Mouse (Mus musculus): ENCODE data around the gene P2ry6. TPM values are rescaled to one million over a fixed set of nuclear protein-coding genes. Genes with fewer than 3 reads are reported as not detected.

The P2ry6 gene
- total and polyA plus RNA-seq, 2 experiments from 2014 or later: 3.5 to 4.5 TPM

- Histone ChIP-seq H3K9me3 (replicated peaks; ENCODE audit: control insufficient read depth, low read length) (no peaks in the 10 kb centered on the region), H3K4me3 (ENCODE audit: low read depth, low read length) (no peak overlapping the region), H3K36me3 (replicated peaks; ENCODE audit: control insufficient read depth, insufficient read depth, low read length) (no peaks in the 10 kb centered on the region), H3K27me3 (ENCODE audit: control insufficient read depth, insufficient read depth, low read length) (no peaks in the 10 kb centered on the region), H3K4me2 (ENCODE audit: low read depth, low read length) (no peak overlapping the region), H3K9ac (replicated peaks; ENCODE audit: low read depth, low read length) (no peak overlapping the region), H3K4me1 (ENCODE audit: control insufficient read depth, insufficient read depth) (peaks cover 9% of the 10 kb centered on the region), H3K27ac (ENCODE audit: low read depth) (peak overlapping the region; percentile 46; the same call in 1 of the 2 replicates)
- TF ChIP-seq EP300 (IDR thresholded peaks at IDR 0.05; ENCODE audit: low read depth): no peak
- TF ChIP-seq CTCF (IDR thresholded peaks at IDR 0.05; ENCODE audit: low read depth): no peak
- WGBS: 50% methylated on average over 2 of the region's 2 CpGs
- DNase-seq (ENCODE audit: low spot score) (no peak), ATAC-seq (ENCODE audit: insufficient read depth, low read depth) (peak; percentile 39)
These were observed 22.5 kb downstream of the P2ry6 start for GRCm38 (mm10) chr7:100951903-100952302.

- peaks cover 9% of the 10 kb centered on the region for H3K4me1 ChIP-seq (ENCODE audit: control insufficient read depth, insufficient read depth)
- H3K4me2 ChIP-seq (ENCODE audit: low read depth, low read length): no peak overlapping the region
- H3K27ac ChIP-seq (ENCODE audit: low read depth): peak overlapping the region; percentile 60
- ATAC-seq (ENCODE audit: insufficient read depth, low read depth) (peak; percentile 48), DNase-seq (ENCODE audit: low spot score) (no peak)
- WGBS: 45% methylated on average over 12 of the region's 12 CpGs
- 0 out of 2 replicates have a peak, but pooled peaks have one; percentile 47 for TF ChIP-seq EP300 (IDR thresholded peaks at IDR 0.05; ENCODE audit: low read depth)
- TF ChIP-seq CTCF (IDR thresholded peaks at IDR 0.05; ENCODE audit: low read depth): no peak
- no peaks in the 10 kb centered on the region for H3K9me3 ChIP-seq (replicated peaks; ENCODE audit: control insufficient read depth, low read length)
- no peak overlapping the region for H3K9ac ChIP-seq (replicated peaks; ENCODE audit: low read depth, low read length)
- no peaks in the 10 kb centered on the region for H3K27me3 ChIP-seq (ENCODE audit: control insufficient read depth, insufficient read depth, low read length)
- H3K36me3 ChIP-seq (replicated peaks; ENCODE audit: control insufficient read depth, insufficient read depth, low read length): no peaks in the 10 kb centered on the region
- no peak overlapping the region for H3K4me3 ChIP-seq (ENCODE audit: low read depth, low read length)
These were observed 23.9 kb downstream of the P2ry6 start for GRCm38 (mm10) chr7:100950481-100951010.

GRCm38 (mm10) chr7:100950031-100950430 lies 24.4 kb downstream of the P2ry6 start:
- H3K4me1 ChIP-seq (ENCODE audit: control insufficient read depth, insufficient read depth): peaks cover 9% of the 10 kb centered on the region
- no peak overlapping the region for H3K4me2 ChIP-seq (ENCODE audit: low read depth, low read length)
- ATAC-seq (ENCODE audit: insufficient read depth, low read depth) (no peak), DNase-seq (ENCODE audit: low spot score) (no peak)
- H3K27ac ChIP-seq (ENCODE audit: low read depth): peak overlapping the region; percentile 60
- no peaks in the 10 kb centered on the region for H3K36me3 ChIP-seq (replicated peaks; ENCODE audit: control insufficient read depth, insufficient read depth, low read length)
- no peak overlapping the region for H3K9ac ChIP-seq (replicated peaks; ENCODE audit: low read depth, low read length)
- no peak overlapping the region for H3K4me3 ChIP-seq (ENCODE audit: low read depth, low read length)
- H3K9me3 ChIP-seq (replicated peaks; ENCODE audit: control insufficient read depth, low read length): no peaks in the 10 kb centered on the region
- 76% methylated on average over 5 of the region's 5 CpGs for WGBS
- no peaks in the 10 kb centered on the region for H3K27me3 ChIP-seq (ENCODE audit: control insufficient read depth, insufficient read depth, low read length)
- TF ChIP-seq EP300 (IDR thresholded peaks at IDR 0.05; ENCODE audit: low read depth) (no peak), CTCF (IDR thresholded peaks at IDR 0.05; ENCODE audit: low read depth) (no peak)

- TF ChIP-seq EP300 (IDR thresholded peaks at IDR 0.05; ENCODE audit: low read depth) (no peak), CTCF (IDR thresholded peaks at IDR 0.05; ENCODE audit: low read depth) (no peak)
- Histone ChIP-seq H3K27ac (ENCODE audit: low read depth) (no peak overlapping the region), H3K4me2 (ENCODE audit: low read depth, low read length) (no peak overlapping the region), H3K27me3 (ENCODE audit: control insufficient read depth, insufficient read depth, low read length) (no peaks in the 10 kb centered on the region), H3K4me1 (ENCODE audit: control insufficient read depth, insufficient read depth) (no peaks in the 10 kb centered on the region), H3K9me3 (replicated peaks; ENCODE audit: control insufficient read depth, low read length) (no peaks in the 10 kb centered on the region), H3K9ac (replicated peaks; ENCODE audit: low read depth, low read length) (no peak overlapping the region), H3K4me3 (ENCODE audit: low read depth, low read length) (no peak overlapping the region), H3K36me3 (replicated peaks; ENCODE audit: control insufficient read depth, insufficient read depth, low read length) (no peaks in the 10 kb centered on the region)
- DNase-seq (ENCODE audit: low spot score) (no peak), ATAC-seq (ENCODE audit: insufficient read depth, low read depth) (no peak)
- WGBS: 83% methylated on average over 5 of the region's 5 CpGs
These were observed 29.7 kb downstream of the P2ry6 start for GRCm38 (mm10) chr7:100944738-100945137.

- DNase-seq (ENCODE audit: low spot score): no peak
- Histone ChIP-seq H3K9ac (replicated peaks; ENCODE audit: low read depth, low read length) (no peak overlapping the region), H3K27me3 (ENCODE audit: control insufficient read depth, insufficient read depth, low read length) (no peaks in the 10 kb centered on the region), H3K4me2 (ENCODE audit: low read depth, low read length) (no peak overlapping the region), H3K4me3 (ENCODE audit: low read depth, low read length) (no peak overlapping the region), H3K9me3 (replicated peaks; ENCODE audit: control insufficient read depth, low read length) (no peaks in the 10 kb centered on the region), H3K36me3 (replicated peaks; ENCODE audit: control insufficient read depth, insufficient read depth, low read length) (no peaks in the 10 kb centered on the region), H3K27ac (ENCODE audit: low read depth) (no peak overlapping the region), H3K4me1 (ENCODE audit: control insufficient read depth, insufficient read depth) (no peaks in the 10 kb centered on the region)
- 75% methylated on average over 2 of the region's 2 CpGs for WGBS
- ATAC-seq (ENCODE audit: insufficient read depth, low read depth): no peak
- TF ChIP-seq EP300 (IDR thresholded peaks at IDR 0.05; ENCODE audit: low read depth) (no peak), CTCF (IDR thresholded peaks at IDR 0.05; ENCODE audit: low read depth) (no peak)
These were observed 30.1 kb downstream of the P2ry6 start for GRCm38 (mm10) chr7:100944306-100944705.
